Mouse (Mus musculus): ENCODE data around the gene Ltv1.
"Not testable (repeated sequence)": the region's sequence is repeated elsewhere in the genome, so short reads cannot be mapped to it uniquely, and the experiment has no call there.

Ltv1 gene

GRCm38 (mm10) chr10:13192731-13193351, at the start of gene Ltv1:
Ltv1 (minus strand) TSS chr10:13193168.
- DNase-seq = peak; percentile 91 to 94

- DNase-seq = no peak
Observed at GRCm38 (mm10) chr10:13240431-13240830, 47.5 kb upstream of the Ltv1 start.

DNA sequence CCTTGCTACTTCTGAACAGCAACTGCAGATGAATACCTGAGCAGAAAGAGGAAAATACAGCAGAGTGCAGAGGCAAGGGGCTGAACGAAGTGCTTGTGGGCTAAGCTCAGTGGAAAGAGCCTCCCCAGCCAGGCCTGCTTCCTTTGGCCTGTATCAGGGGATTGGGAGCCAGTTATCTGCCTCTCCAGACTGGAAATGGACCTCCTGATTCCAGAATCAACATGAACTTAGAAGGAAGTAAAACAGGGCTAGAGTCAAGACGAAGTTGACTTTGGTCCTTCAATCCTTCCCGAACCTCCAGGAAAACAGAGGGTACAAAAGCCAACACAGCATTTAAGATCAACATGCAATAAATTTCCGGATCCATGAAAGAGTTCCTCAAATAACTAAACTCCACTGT, 45.2 kb upstream of the Ltv1 start:
- DNase-seq = no peak

DNA sequence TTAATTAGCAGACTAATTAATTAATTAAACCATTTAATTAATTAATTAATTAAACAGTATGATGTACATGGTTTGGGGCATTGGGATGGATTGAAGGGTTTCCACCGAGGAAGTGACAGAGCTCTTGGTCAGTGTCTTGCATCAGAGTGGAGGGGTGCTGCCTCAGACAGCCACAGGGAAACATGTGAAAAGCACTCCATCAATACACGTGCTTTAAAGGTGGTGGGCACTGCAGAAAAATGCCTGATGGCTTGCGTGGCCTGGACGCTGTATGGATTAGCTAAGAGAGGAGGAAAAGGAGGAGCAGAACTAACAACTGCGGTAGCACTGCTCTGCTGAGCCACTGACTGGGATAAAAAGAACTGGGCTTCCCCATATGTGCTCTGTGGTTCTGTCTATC, 43.9 kb upstream of the Ltv1 start:
- DNase-seq = no peak

GRCm38 (mm10) chr10:13234503-13234902, 41.5 kb upstream of the Ltv1 start:
- DNase-seq = no peak

DNA sequence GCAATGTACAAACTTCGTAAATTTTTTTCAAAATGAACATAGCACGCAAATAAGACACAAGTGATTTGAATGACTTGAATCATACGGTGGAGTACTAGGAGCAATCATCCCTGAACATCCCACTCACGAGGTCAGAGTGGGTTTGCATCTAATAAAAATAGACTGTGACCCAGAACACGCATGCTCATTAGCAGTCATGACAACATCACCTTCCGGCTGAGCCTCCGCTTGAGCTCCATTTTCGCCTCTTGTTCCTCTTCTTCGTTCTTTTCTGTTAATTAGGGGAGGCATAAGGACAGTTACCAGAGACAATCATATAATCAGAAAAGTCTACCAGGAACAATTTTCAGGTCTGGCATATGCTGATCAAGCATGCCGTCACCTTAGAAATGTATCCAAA, 41.0 kb upstream of the Ltv1 start:
- no peak for DNase-seq

DNA sequence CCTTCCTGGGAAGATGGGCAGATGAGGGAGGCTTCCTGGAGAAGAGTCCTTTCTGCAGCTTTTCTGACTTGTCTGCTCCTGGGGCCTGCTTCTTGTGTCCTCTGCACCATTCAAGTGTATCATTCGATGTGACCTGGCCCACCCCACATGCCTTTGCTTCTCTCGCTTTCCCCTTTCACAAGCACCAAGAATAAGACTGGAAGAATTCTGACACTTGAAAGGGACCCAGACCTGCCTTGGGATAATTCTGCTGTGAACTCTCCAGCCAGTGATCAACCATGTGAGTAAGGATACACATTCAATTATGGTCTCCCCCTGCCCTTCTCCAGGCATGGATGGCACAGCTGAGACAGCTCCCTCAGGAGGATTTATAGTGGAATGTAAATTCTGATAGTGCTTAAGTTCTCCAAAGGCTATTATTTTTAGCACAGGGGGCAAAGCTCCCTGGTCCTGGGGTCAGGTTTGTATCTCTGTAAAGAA, 40.2 kb upstream of the Ltv1 start:
- DNase-seq = no peak

- no peak for DNase-seq
Observed at GRCm38 (mm10) chr10:13232443-13233142, 39.6 kb upstream of the Ltv1 start.

GRCm38 (mm10) chr10:13230716-13231115, 37.7 kb upstream of the Ltv1 start:
- no peak for DNase-seq

DNA sequence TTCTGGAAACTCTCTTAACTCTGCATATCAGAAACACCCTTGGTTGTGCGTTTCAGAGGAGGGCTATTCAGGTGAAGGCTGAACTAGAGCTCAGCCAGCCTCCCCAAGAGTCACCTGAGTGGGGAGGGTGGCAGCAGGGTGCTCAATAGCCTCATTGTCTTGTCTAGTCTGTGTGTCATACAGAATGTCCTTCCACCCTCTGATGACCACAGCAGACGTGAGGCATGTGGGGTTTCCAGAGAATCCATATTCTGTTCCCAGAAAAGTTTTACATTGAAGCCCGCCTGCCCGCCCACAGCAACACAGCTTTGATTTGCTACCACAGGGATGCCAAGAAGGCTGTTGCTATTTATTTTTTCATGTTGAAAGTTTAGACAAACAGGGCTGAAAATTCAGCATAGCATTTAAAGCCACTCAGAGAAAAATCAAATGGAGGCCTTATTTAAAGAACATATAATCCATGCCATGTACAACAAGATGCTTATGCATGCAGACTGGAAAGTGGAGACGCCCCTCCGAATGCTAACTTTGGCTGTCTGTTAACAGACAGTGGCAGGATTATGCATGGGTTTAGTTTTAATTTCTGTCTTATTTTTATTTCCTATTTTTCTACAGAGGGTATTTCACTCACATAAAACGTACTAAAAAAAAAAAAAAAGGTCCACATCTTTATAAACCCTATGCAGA, 32.6 kb upstream of the Ltv1 start:
- no peak for DNase-seq

- no peak for DNase-seq
Observed at GRCm38 (mm10) chr10:13222135-13222534, 29.2 kb upstream of the Ltv1 start.

GRCm38 (mm10) chr10:13220061-13220460, 27.1 kb upstream of the Ltv1 start:
- no peak for DNase-seq

DNA sequence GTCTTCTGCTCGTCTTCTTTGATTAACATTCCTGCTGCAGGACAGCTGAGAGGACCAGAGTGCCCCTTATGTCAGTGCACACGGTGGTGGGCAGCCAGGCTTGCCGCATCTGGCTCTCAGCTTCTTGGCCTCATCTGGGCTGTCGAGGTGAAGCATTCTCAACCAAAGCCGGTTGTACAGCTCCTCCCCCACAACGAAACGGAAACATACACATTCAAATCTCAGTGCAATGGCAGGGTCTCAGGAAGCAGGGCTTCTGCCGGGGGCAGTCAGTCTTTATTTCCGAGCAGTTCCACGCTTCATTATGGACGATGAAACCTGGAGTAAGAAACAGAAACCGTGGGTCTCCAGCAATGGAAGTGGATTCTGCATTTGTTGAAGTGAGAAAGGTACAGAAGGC, 21.0 kb upstream of the Ltv1 start:
- DNase-seq = no peak

GRCm38 (mm10) chr10:13212829-13213228, 19.9 kb upstream of the Ltv1 start:
- DNase-seq = no peak

- DNase-seq = no peak
Observed at GRCm38 (mm10) chr10:13212326-13212725, 19.4 kb upstream of the Ltv1 start.

- DNase-seq = no peak
Observed at GRCm38 (mm10) chr10:13209930-13210637, 17.1 kb upstream of the Ltv1 start.

- no peak for DNase-seq
Observed at GRCm38 (mm10) chr10:13209506-13209905, 16.5 kb upstream of the Ltv1 start.

DNA sequence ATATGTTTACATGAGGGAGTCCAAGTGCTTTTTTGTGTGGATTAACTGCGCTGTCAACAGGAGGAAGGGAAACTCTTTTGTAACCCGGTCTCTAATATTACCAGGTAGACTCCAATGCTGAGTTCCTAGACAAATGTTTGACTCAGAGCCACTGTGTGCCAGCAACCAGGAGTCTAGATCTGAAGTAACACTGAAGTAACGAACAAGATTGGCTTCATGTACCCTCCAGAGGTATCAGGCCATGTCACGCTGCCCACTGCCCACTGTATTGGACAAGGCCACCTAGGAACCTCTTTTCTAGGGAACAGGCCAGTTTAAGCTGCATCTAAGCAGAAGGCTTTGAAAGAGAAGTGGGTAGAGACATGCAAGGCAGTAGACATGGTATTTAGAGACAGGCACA, 16.1 kb upstream of the Ltv1 start:
- no peak for DNase-seq

DNA sequence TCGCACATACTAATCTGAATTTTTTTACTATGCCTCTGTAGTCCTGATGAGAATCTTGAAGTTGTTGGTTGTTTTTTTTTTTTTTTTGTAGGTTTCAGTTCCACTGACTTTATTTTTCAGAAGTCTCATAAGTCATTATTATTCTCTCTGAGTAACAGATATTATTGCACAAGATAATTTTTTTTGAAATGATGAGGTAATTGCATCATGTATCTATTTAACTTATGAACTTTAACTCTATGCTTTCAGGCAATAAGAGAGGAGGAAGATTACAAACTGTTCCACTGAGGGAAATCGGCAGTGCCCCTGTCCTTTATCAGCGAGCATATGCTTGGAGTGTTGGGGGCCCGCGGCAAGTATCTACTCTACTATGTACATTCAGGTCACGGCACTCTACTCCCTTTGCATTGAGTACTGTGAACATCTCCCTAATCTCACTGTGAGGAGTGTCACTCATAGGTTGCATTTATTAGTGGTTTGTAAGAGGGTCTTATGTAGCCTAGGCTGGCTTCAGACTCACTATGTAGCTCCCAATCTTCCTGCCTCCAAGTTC, 8.8 kb upstream of the Ltv1 start:
- DNase-seq = no peak

GRCm38 (mm10) chr10:13200862-13201261, 7.9 kb upstream of the Ltv1 start:
- DNase-seq = no peak

- DNase-seq = no peak
Observed at GRCm38 (mm10) chr10:13199234-13199633, 6.3 kb upstream of the Ltv1 start.

DNA sequence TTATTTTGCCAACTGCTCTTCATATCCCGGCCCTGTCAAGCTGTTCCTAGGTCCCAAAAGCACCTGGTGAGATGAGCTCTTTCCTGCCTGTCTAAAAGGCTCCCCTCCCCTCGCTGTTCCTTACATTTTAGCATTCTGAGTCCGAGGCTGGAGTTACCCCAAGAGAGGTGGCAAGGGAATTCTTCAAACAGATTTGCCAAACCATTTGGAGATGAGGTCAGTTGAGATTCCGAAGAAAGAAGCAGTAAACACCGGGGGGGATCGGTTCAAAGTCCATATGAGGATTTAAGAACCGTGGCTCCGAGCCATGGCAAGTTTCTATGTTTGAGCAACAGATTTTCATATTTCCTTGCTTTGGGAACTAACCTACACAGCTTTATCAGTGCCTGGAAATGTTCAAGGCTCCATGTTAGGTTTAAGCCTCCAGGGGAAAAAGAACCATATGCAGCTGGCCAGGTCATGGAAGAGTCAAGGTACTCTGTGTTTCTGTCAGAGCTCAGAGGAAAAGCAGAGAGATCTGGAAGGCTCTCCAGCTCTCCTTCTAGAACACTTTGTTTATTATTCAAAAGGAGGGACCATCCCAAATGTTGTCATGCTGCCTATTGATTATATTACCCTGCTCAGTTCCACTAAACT, 4.0 kb upstream of the Ltv1 start:
- no peak for DNase-seq

GRCm38 (mm10) chr10:13193496-13193895, 528 bp upstream of the Ltv1 start:
- DNase-seq = not testable (repeated sequence)

Measured in spleen, adult 18-20 months (tissue).